Mouse (Mus musculus) heart, embryonic 12.5 days (tissue): ENCODE measurements around the gene Taf1d. TPM values are rescaled to one million over a fixed set of nuclear protein-coding genes. Genes with fewer than 3 reads are reported as not detected.
A peak's percentile ranks its signal among the peaks of the same experiment; 100 is the strongest.

ENCODE experiments used
- ATAC-seq: fragments of 200-750 bp; cut with Nextera tagmentation; 2 replicates; pipeline ENCODE4 v1.8.0; 2017; ENCODE audit warnings: moderate TSS enrichment, moderate library complexity; ENCODE audit not compliant: insufficient number of reproducible peaks, low FRiP score
- H3K27ac ChIP-seq: fragments of 300-500 bp; sonication (generic); 2 replicates; pipeline ENCODE4 v1.5.1; 2016; ENCODE audit warnings: mild to moderate bottlenecking, moderate library complexity; ENCODE audit not compliant: poor library complexity, severe bottlenecking
- H3K27me3 ChIP-seq: fragments of 300-500 bp; sonication (generic); replicated peaks from 2 replicates; pipeline ENCODE4 v1.6.1; 2016; ENCODE audit warnings: mild to moderate bottlenecking, moderate library complexity
- H3K36me3 ChIP-seq: fragments of 300-500 bp; sonication (generic); 2 replicates; pipeline ENCODE4 v1.6.1; 2016; ENCODE audit warnings: mild to moderate bottlenecking, moderate library complexity
- H3K4me1 ChIP-seq: fragments of 300-500 bp; sonication (generic); replicated peaks from 2 replicates; pipeline ENCODE4 v1.6.1; 2016; ENCODE audit warnings: mild to moderate bottlenecking
- H3K4me2 ChIP-seq: fragments of 300-500 bp; sonication (generic); 2 replicates; pipeline ENCODE4 v1.6.1; 2016; ENCODE audit warnings: mild to moderate bottlenecking, moderate library complexity
- H3K4me3 ChIP-seq: fragments of 300-500 bp; sonication (generic); 2 replicates; pipeline ENCODE4 v1.5.1; 2016; ENCODE audit warnings: mild to moderate bottlenecking
- H3K9ac ChIP-seq: fragments of 300-500 bp; sonication (generic); 2 replicates; pipeline ENCODE4 v1.6.1; 2016; ENCODE audit warnings: mild to moderate bottlenecking, moderate library complexity
- H3K9me3 ChIP-seq: fragments of 300-500 bp; sonication (generic); replicated peaks from 2 replicates; pipeline ENCODE4 v1.6.1; 2016; ENCODE audit warnings: mild to moderate bottlenecking, moderate library complexity
- WGBS: fragments of 180-500 bp; shearing (Covaris S2); methylation state at CpG from one replicate; pipeline ENCODE4 v1.1.7; 2016; 5-methylcytosine and 5-hydroxymethylcytosine counted together
- microRNA-seq: library from miRNA; unstranded; fragments of <30 nt; microRNA quantifications from one replicate; pipeline ENCODE4, GENCODE M21; 2017
- polyA plus RNA-seq: library from polyadenylated mRNA; unstranded; fragments of >200 nt; fragmentation: Nextera tagmentation; extraction: Ambion mirVana; gene quantifications from 2 replicates; pipeline ENCODE4 v1.2.1, GENCODE M21; 2016

The Taf1d gene
- polyA plus RNA-seq, 1 experiment from 2014 or later, result 44.8 TPM

- peaks cover 11% of the 10 kb centered on the region; the same call in 1 of the 2 replicates for H3K4me1 ChIP-seq
- no peaks in the 10 kb centered on the region for H3K9me3 ChIP-seq
- H3K4me2 ChIP-seq, result peak within 1 kb of the TSS; percentile 79
- ATAC-seq, result peak; percentile 99
- H3K27me3 ChIP-seq, result no peaks in the 10 kb centered on the region
- peak within 1 kb of the TSS; percentile 78 for H3K4me3 ChIP-seq
- WGBS, result 3% methylated on average over 60 of the region's 60 CpGs
- peak within 1 kb of the TSS; percentile 75 for H3K27ac ChIP-seq
- H3K9ac ChIP-seq, result peak within 1 kb of the TSS; percentile 80
- peaks cover 6% of the 10 kb centered on the region for H3K36me3 ChIP-seq
Measured at GRCm38 (mm10) chr9:15357484-15358275, 51.7 kb downstream of the Taf1d start, which contains the start of gene Cep295. Gene Cep295 (minus strand): TSS chr9:15357788.

GRCm38 (mm10) chr9:15364843-15365242, 58.8 kb downstream of the Taf1d start:
- H3K27me3 ChIP-seq, result no peaks in the 10 kb centered on the region
- no peak overlapping the region for H3K27ac ChIP-seq
- no peaks in the 10 kb centered on the region for H3K4me1 ChIP-seq
- H3K4me2 ChIP-seq, result no peak overlapping the region
- H3K36me3 ChIP-seq, result no peaks in the 10 kb centered on the region
- no peak overlapping the region for H3K4me3 ChIP-seq
- H3K9ac ChIP-seq, result no peak overlapping the region
- 70% methylated on average over 1 of the region's 1 CpGs for WGBS
- H3K9me3 ChIP-seq, result no peaks in the 10 kb centered on the region
- no peak for ATAC-seq

- Histone ChIP-seq H3K4me3 (no peak overlapping the region), H3K4me1 (no peaks in the 10 kb centered on the region), H3K27ac (no peak overlapping the region), H3K36me3 (no peaks in the 10 kb centered on the region), H3K4me2 (no peak overlapping the region), H3K9ac (no peak overlapping the region), H3K9me3 (no peaks in the 10 kb centered on the region), H3K27me3 (no peaks in the 10 kb centered on the region)
- WGBS, result 78% methylated on average over 1 of the region's 1 CpGs
- no peak for ATAC-seq
Measured at GRCm38 (mm10) chr9:15365856-15366255, 59.8 kb downstream of the Taf1d start.

GRCm38 (mm10) chr9:15366260-15366659, 60.2 kb downstream of the Taf1d start:
- no peak overlapping the region for H3K4me2 ChIP-seq
- no peaks in the 10 kb centered on the region for H3K4me1 ChIP-seq
- H3K4me3 ChIP-seq, result no peak overlapping the region
- ATAC-seq, result no peak
- H3K36me3 ChIP-seq, result no peaks in the 10 kb centered on the region
- H3K27ac ChIP-seq, result no peak overlapping the region
- H3K27me3 ChIP-seq, result no peaks in the 10 kb centered on the region
- 54% methylated on average over 2 of the region's 2 CpGs for WGBS
- no peak overlapping the region for H3K9ac ChIP-seq
- no peaks in the 10 kb centered on the region for H3K9me3 ChIP-seq

Small RNA genes lying within 50 kb of the gene (microRNA-seq; reads per million reads assigned to microRNA genes)
- gene Gm49349, result not detected
- gene mmu-mir-7650, result not detected

Other genes with a start within 250 kb of the Taf1d start
- not detected in 2 replicates for gene Hephl1, start 194.1 kb upstream of the Taf1d start, polyA plus RNA-seq
- 3.0 and 3.9 TPM in 2 replicates for gene Vstm5, start 67.2 kb upstream of the Taf1d start, polyA plus RNA-seq
- 20.6 and 23.6 TPM in 2 replicates for gene Med17, start 26.3 kb upstream of the Taf1d start, polyA plus RNA-seq
- gene 4931406C07Rik, start 234 bp downstream of the Taf1d start, polyA plus RNA-seq, result 6.2 and 6.3 TPM in 2 replicates
- 14.8 and 15.5 TPM in 2 replicates for gene Cep295, start 51.6 kb downstream of the Taf1d start, polyA plus RNA-seq
- gene Smco4, start 187.2 kb downstream of the Taf1d start, polyA plus RNA-seq, result 0.91 and 1.9 TPM in 2 replicates